Mouse (Mus musculus): ENCODE data around the gene Prdm16. TPM values are rescaled to one million over a fixed set of nuclear protein-coding genes. Genes with fewer than 3 reads are reported as not detected.

Prdm16 gene
- total and polyA plus RNA-seq, 3 experiments = not detected

DNA sequence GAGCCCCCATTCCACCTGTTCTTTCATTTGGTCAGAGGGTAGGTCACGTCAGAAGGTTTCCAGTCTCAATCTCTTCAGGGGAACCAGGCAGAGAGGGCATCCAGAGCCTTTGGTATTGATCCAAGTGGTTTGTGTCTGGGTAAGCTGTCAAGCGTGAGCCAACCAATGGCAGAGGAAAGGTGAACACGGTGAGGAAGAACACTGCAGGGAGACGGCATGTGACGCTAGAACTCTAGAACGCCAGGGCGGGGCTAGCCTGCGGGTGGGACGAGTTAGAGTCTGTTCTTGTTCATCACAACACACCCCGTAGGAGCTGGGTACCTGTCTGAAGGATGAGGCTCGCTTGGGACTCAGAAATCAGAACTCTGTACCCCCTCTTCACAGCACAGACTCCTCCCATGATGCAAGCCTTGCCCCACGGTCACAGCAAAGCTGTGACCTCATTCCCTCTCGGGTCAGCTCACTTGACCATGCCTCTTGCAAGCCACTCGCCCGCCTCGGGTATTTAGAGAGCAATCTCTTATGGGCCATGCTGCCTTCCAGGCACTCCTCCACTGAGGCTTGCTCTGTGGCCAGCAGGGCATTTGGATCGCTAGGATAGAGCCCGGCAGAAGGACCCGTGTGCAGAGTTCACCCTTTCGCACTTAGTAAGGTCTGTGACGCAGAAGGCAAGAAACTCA lies 89.4 kb downstream of the Prdm16 start:
- Histone ChIP-seq H3K79me2 (replicated peaks; ENCODE audit: control insufficient read depth, extremely low read depth, insufficient read depth, poor library complexity, severe bottlenecking) (no peaks in the 10 kb centered on the region), H3K36me3 (replicated peaks in 1 of 2; ENCODE audit: control insufficient read depth in 1 of 2, insufficient read depth in 1 of 2, low read length in 1 of 2) (no peaks in the 10 kb centered on the region), H3K27ac (ENCODE audit: insufficient read depth, low read depth) (no peak overlapping the region), H3K4me2 (ENCODE audit: insufficient read depth, low read depth, poor library complexity, severe bottlenecking) (no peak overlapping the region), H3K27me3 (replicated peaks) (no peaks in the 10 kb centered on the region), H3K4me1 (ENCODE audit: control insufficient read depth in 1 of 2, insufficient read depth in 2 of 2) (no peaks in the 10 kb centered on the region), H3K9me3 (replicated peaks; ENCODE audit: low read length) (peaks cover 93% of the 10 kb centered on the region), H3K4me3 (replicated peaks in 1 of 3; ENCODE audit: low read depth in 2 of 3, low read length in 2 of 3, poor library complexity in 1 of 3) (no peak overlapping the region), H3K9ac (ENCODE audit: insufficient read depth, low read depth) (no peak overlapping the region)
- in situ Hi-C loops (cut with MboI; ENCODE audit: low pct_ligation_motif_present, low pct_unique_long_range_greater_than_20kb, low sequenced_read_pairs) = no loop called here
- DNase-seq (ENCODE audit: extremely low read depth) = no peak
- dilution Hi-C loops (cut with MboI; ENCODE audit: extremely low pct_ligation_motif_present, extremely low pct_unique_long_range_greater_than_20kb, low sequenced_read_pairs) = no loop called here
- TF ChIP-seq MAZ (IDR thresholded peaks at IDR 0.05; ENCODE audit: low read depth, low read length) (no peak), MAX (IDR thresholded peaks at IDR 0.05; ENCODE audit: low read length) (no peak)

DNA sequence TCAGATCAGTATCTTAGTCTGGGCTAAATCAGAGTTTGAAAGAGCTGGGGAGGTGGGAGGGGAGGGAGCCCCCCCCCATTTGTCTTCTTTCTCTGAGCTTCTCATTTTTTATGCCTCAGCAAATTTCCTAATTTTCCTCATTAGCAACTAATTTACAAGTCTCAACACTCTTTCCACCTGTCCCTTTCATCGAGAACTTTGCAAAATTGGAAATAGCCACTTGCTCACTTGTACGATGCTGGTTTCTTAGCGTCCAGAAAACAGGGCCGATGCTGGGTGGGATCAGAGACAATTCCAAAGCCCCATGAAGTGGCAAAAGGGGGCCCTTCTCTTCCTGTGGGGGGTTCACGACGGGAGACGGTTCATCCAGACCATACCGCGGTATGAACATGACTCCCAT lies 91.4 kb downstream of the Prdm16 start:
- no peak overlapping the region for H3K27ac ChIP-seq (ENCODE audit: insufficient read depth, low read depth)
- H3K79me2 ChIP-seq (replicated peaks; ENCODE audit: control insufficient read depth, extremely low read depth, insufficient read depth, poor library complexity, severe bottlenecking) = no peaks in the 10 kb centered on the region
- dilution Hi-C loops (cut with MboI; ENCODE audit: extremely low pct_ligation_motif_present, extremely low pct_unique_long_range_greater_than_20kb, low sequenced_read_pairs) = no loop called here
- H3K36me3 ChIP-seq (replicated peaks in 1 of 2; ENCODE audit: control insufficient read depth in 1 of 2, insufficient read depth in 1 of 2, low read length in 1 of 2) = no peaks in the 10 kb centered on the region
- H3K4me3 ChIP-seq (replicated peaks in 1 of 3; ENCODE audit: low read depth in 2 of 3, low read length in 2 of 3, poor library complexity in 1 of 3) = no peak overlapping the region
- no peaks in the 10 kb centered on the region for H3K27me3 ChIP-seq (replicated peaks)
- peaks cover 95% of the 10 kb centered on the region for H3K9me3 ChIP-seq (replicated peaks; ENCODE audit: low read length)
- in situ Hi-C loops (cut with MboI; ENCODE audit: low pct_ligation_motif_present, low pct_unique_long_range_greater_than_20kb, low sequenced_read_pairs) = no loop called here
- TF ChIP-seq CHD1 (IDR thresholded peaks at IDR 0.05; ENCODE audit: low read depth, low read length) (no peak), GABPA (IDR thresholded peaks at IDR 0.05; ENCODE audit: insufficient replicate concordance, low read depth, low read length) (no peak), CHD2 (IDR thresholded peaks at IDR 0.05; ENCODE audit: low read length) (no peak), POLR2AphosphoS2 (IDR thresholded peaks at IDR 0.05; ENCODE audit: low read depth, low read length) (no peak), HCFC1 (IDR thresholded peaks at IDR 0.05; ENCODE audit: low read depth, low read length) (no peak), MAZ (IDR thresholded peaks at IDR 0.05; ENCODE audit: low read depth, low read length) (no peak), USF1 (IDR thresholded peaks at IDR 0.05; ENCODE audit: low read depth, low read length) (no peak), RAD21 (IDR thresholded peaks at IDR 0.05; ENCODE audit: low read depth, low read length) (no peak), IRF4 (IDR thresholded peaks at IDR 0.05; ENCODE audit: low read depth, low read length) (no peak), NRF1 (IDR thresholded peaks at IDR 0.05; ENCODE audit: low read depth, low read length) (no peak), SMC3 (IDR thresholded peaks at IDR 0.05; ENCODE audit: low read depth, low read length) (no peak), JUN (IDR thresholded peaks at IDR 0.05; ENCODE audit: insufficient read depth, low read depth, low read length) (no peak), E2F4 (IDR thresholded peaks at IDR 0.05; ENCODE audit: insufficient replicate concordance, low read depth, low read length) (no peak), ELF1 (IDR thresholded peaks at IDR 0.05; ENCODE audit: low read depth, low read length) (no peak), ZC3H11A (IDR thresholded peaks at IDR 0.05; ENCODE audit: low read depth, low read length) (no peak), EP300 (IDR thresholded peaks at IDR 0.05; ENCODE audit: low read length) (no peak)
- DNase-seq (ENCODE audit: extremely low read depth) = no peak
- no peaks in the 10 kb centered on the region for H3K4me1 ChIP-seq (ENCODE audit: control insufficient read depth in 1 of 2, insufficient read depth in 2 of 2)
- H3K9ac ChIP-seq (ENCODE audit: insufficient read depth, low read depth) = no peak overlapping the region
- no peak overlapping the region for H3K4me2 ChIP-seq (ENCODE audit: insufficient read depth, low read depth, poor library complexity, severe bottlenecking)
